Mouse (Mus musculus) embryonic fibroblast, embryonic 13.5 days (primary cell): ENCODE data around the gene Slc25a42. TPM values are rescaled to one million over a fixed set of nuclear protein-coding genes. Genes with fewer than 3 reads are reported as not detected.

Experiments
- H3K27ac ChIP-seq: 2 replicates; pipeline ENCODE4 v1.5.1; 2012; ENCODE audit warnings: low read length, control low read depth, inconsistent platforms; ENCODE audit not compliant: insufficient read depth
- H3K4me1 ChIP-seq: 2 replicates; pipeline ENCODE4 v1.6.1; 2011; ENCODE audit warnings: low read length; ENCODE audit not compliant: control insufficient read depth, insufficient read depth
- H3K4me3 ChIP-seq: 2 replicates; pipeline ENCODE4 v1.5.1; 2011; ENCODE audit warnings: mild to moderate bottlenecking, control low read depth, low read length; ENCODE audit not compliant: insufficient read depth
- CTCF ChIP-seq: IDR thresholded peaks from 2 replicates; pipeline ENCODE4 v1.5.1; 2011; ENCODE audit warnings: mild to moderate bottlenecking, control low read depth, low read length, moderate library complexity, borderline replicate concordance; ENCODE audit not compliant: insufficient read depth
- POLR2A ChIP-seq: IDR thresholded peaks from 2 replicates; pipeline ENCODE4 v1.6.1; 2011; ENCODE audit warnings: low read depth, mild to moderate bottlenecking, control low read depth, low read length, moderate library complexity
- polyA plus RNA-seq: library from polyadenylated mRNA; stranded (reverse); fragments of >200 nt; gene quantifications from 2 replicates; pipeline ENCODE4 v1.2.4, GENCODE M21; 2011; ENCODE audit warnings: low read depth; ENCODE audit not compliant: missing spikeins, insufficient read length

Slc25a42 gene
- polyA plus RNA-seq, 1 experiment = 5.3 TPM

DNA sequence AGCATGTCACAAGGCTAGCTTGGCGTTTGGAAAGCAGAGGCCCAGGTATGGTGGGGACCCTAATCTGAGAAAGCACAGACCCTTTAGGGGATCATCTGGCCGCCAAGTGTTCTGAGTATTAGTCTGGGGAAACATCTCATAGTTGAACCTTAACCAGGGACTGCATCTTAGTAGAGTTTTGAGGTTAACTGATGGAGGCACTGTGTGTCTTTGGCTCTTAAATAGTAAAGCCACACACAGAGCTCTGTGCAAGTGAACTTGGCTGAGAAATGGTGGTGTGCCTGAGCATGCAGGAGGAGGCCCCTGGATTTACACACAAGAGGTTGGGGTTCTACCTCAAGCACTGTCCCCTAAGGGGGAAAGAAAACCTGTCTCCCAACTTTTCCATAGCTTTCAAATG lies 33.9 kb downstream of the Slc25a42 start:
- no peak for TF ChIP-seq POLR2A
- no peak for TF ChIP-seq CTCF
- H3K27ac ChIP-seq = no peak overlapping the region

GRCm38 (mm10) chr8:70174079-70174478 lies 38.0 kb downstream of the Slc25a42 start:
- TF ChIP-seq CTCF = no peak
- no peak for TF ChIP-seq POLR2A
- Histone ChIP-seq H3K4me3 (no peak overlapping the region), H3K4me1 (0 out of 2 replicates have a peak, but pooled peaks cover 3% of the 10 kb centered on the region), H3K27ac (no peak overlapping the region)

More for the DNA sequence above, 33.9 kb downstream of the Slc25a42 start:
- 0 out of 2 replicates have a peak, but pooled peaks cover 3% of the 10 kb centered on the region for H3K4me1 ChIP-seq
- H3K4me3 ChIP-seq = no peak overlapping the region

DNA sequence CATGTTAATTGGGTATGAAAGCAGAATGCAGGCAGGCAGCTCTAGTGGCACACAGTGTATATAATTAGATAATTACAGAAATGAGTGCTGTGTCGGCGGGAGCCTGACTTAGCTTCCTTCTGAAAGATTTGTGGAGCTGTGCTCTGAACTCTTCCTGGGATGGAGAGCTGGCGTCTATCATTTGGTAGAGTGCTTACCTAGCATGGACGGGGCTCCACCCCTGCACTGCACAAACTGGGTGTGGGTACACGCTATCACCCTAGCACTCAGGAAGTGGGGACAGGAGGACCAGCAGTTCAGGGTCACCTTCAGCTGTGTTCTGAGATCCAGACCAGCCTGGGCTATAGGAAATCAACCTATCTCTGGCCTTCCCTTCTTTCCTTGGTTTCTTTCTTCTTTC lies 38.8 kb downstream of the Slc25a42 start:
- TF ChIP-seq POLR2A = no peak
- no peak for TF ChIP-seq CTCF
- Histone ChIP-seq H3K27ac (no peak overlapping the region), H3K4me1 (0 out of 2 replicates have a peak, but pooled peaks cover 3% of the 10 kb centered on the region), H3K4me3 (no peak overlapping the region)

DNA sequence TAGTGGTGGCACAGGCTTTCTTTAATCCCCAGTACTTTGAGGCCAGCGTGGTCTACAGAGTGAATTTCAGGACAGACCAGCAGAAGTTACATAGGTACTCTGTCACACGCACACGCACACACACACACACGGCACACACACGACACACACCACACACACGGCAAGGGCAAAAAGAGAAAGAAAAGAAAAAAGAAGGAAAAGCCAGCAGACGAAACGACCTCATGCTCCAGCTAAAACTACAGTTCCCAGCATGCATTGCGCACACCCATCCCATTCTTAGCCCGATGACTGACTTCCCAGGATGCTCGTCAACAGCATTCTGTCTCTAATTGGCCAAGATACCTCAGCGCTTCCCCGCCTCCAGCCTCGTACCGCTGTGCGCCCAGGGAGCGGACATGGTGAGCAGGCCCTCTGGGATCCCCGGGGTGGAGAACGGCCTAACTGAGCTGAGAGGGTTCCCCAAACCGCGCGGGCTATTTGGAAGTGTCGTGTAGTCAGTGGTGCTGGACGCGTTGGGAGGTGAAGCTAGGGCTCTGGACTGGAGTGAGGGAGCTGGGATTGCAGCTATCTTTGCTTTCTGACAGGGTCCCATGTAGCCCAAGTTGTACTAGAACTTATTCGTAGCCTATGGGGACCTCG lies 39.9 kb downstream of the Slc25a42 start, which contains the start of gene Tmem161a:
Gene Tmem161a (plus strand): TSS at position 314 of the 639 bp plus-strand sequence.
- 0 out of 2 replicates have a peak, but pooled peaks cover 3% of the 10 kb centered on the region for H3K4me1 ChIP-seq
- H3K27ac ChIP-seq = 0 out of 2 replicates have a peak within 1 kb of the TSS, but pooled peaks have one; percentile 3
- H3K4me3 ChIP-seq = peak within 1 kb of the TSS; percentile 76
- TF ChIP-seq POLR2A (peak; percentile 89), CTCF (no peak)

DNA sequence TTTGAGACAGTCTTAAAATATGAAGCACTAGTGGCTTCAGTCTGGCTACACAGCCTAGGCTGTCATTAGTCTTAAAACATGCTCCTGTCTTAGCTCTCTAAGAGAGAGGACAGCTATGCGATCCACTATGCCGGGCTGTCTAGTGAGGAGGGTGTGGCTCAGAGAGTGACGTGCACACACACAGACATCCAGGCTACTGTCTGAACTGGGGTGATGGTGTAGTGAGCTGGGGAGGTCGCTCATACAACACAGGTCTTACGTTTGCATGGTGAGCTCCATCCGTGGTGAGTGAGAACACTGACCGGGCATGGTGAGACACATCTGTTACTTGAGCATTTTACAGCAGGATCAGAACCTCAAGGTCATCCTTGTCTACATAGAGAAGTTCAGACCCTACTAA lies 40.9 kb downstream of the Slc25a42 start:
- no peak overlapping the region for H3K4me3 ChIP-seq
- H3K27ac ChIP-seq = no peak overlapping the region
- TF ChIP-seq CTCF (no peak), POLR2A (no peak)
- H3K4me1 ChIP-seq = 0 out of 2 replicates have a peak, but pooled peaks cover 3% of the 10 kb centered on the region

GRCm38 (mm10) chr8:70170748-70171147 lies 41.4 kb downstream of the Slc25a42 start:
- TF ChIP-seq CTCF = no peak
- Histone ChIP-seq H3K4me1 (0 out of 2 replicates have a peak, but pooled peaks cover 3% of the 10 kb centered on the region), H3K27ac (no peak overlapping the region), H3K4me3 (no peak overlapping the region)

- H3K27ac ChIP-seq = no peak overlapping the region
- no peak for TF ChIP-seq POLR2A
- no peak for TF ChIP-seq CTCF
- H3K4me1 ChIP-seq = 0 out of 2 replicates have a peak, but pooled peaks cover 3% of the 10 kb centered on the region
- H3K4me3 ChIP-seq = no peak overlapping the region
Observed at GRCm38 (mm10) chr8:70170116-70170515, 42.0 kb downstream of the Slc25a42 start.

GRCm38 (mm10) chr8:70166504-70167110 lies 45.5 kb downstream of the Slc25a42 start:
- no peak overlapping the region for H3K27ac ChIP-seq

GRCm38 (mm10) chr8:70163316-70163715 lies 48.8 kb downstream of the Slc25a42 start:
- Histone ChIP-seq H3K4me3 (no peak overlapping the region), H3K4me1 (no peaks in the 10 kb centered on the region), H3K27ac (no peak overlapping the region)
- TF ChIP-seq POLR2A (no peak), CTCF (no peak)

More at GRCm38 (mm10) chr8:70166504-70167110, 45.5 kb downstream of the Slc25a42 start:
- Histone ChIP-seq H3K4me3 (no peak overlapping the region), H3K4me1 (no peaks in the 10 kb centered on the region)
- TF ChIP-seq POLR2A (no peak), CTCF (peak; percentile 78)

DNA sequence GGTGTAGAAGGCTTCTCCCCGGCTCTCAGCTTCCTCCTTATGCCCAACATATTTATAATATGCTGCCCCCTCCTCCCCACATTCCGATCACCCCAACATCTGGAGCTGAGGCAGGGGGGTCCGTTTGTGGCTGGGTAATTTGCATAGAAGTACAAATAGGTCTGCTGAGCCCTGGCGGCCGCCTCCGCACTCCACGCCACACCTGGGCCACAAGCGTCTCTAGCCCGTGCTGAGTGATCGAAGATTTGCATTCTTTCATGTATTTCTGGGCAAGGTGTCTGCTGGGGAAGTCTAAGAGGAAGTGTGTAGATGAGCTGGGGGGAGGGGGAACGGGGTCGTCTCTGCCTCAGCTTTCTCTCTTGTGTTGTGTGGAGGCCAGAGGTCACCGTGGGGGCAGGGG lies 52.1 kb downstream of the Slc25a42 start:
- H3K27ac ChIP-seq = no peak overlapping the region
- H3K4me1 ChIP-seq = no peaks in the 10 kb centered on the region
- TF ChIP-seq CTCF = no peak
- no peak for TF ChIP-seq POLR2A
- no peak overlapping the region for H3K4me3 ChIP-seq

- no peak overlapping the region for H3K4me3 ChIP-seq
- no peaks in the 10 kb centered on the region for H3K4me1 ChIP-seq
- TF ChIP-seq POLR2A = no peak
- no peak for TF ChIP-seq CTCF
- no peak overlapping the region for H3K27ac ChIP-seq
Observed at GRCm38 (mm10) chr8:70159211-70159610, 52.9 kb downstream of the Slc25a42 start.
